Mouse (Mus musculus) liver, embryonic 14.5 days (tissue): Measurements from ENCODE around the gene Lrp1. TPM values are rescaled to one million over a fixed set of nuclear protein-coding genes. Genes with fewer than 3 reads are reported as not detected.

Source experiments
- ATAC-seq: fragments of 200-750 bp; cut with Nextera tagmentation; 2 replicates; pipeline ENCODE4 v1.8.0; 2017; ENCODE audit warnings: moderate number of reproducible peaks, mild to moderate bottlenecking, moderate library complexity; ENCODE audit not compliant: insufficient read depth
- DNase-seq, 3 experiments: peaks; one replicate each; pipeline ENCODE4 v3.0.0-alpha.2; 2012 to 2013; ENCODE audit warnings: low read depth in 3 of 3, low spot score in 3 of 3
- H3K27ac ChIP-seq: fragments of 300-500 bp; sonication (generic); 2 replicates; pipeline ENCODE4 v1.5.1; 2014; ENCODE audit warnings: moderate library complexity, mild to moderate bottlenecking, control low read depth, inconsistent platforms
- H3K27me3 ChIP-seq: fragments of 300-500 bp; sonication (generic); 2 replicates; pipeline ENCODE4 v1.6.1; 2014; ENCODE audit warnings: mild to moderate bottlenecking, low read length, moderate library complexity; ENCODE audit not compliant: control insufficient read depth, insufficient read depth
- H3K36me3 ChIP-seq: fragments of 300-500 bp; sonication (generic); replicated peaks from 2 replicates; pipeline ENCODE4 v1.6.1; 2014; ENCODE audit warnings: low read depth; ENCODE audit not compliant: control insufficient read depth, insufficient read depth
- H3K4me1 ChIP-seq, 2 experiments: fragments of 200-500 bp in 1 of 2; fragments of 300-500 bp in 1 of 2; sonication (generic) in 1 of 2; replicated peaks; 2 replicates each; pipeline ENCODE4 v1.6.1; 2012 to 2014; ENCODE audit warnings: antibody characterized with exemption in 1 of 2, inconsistent platforms in 1 of 2, low read length in 1 of 2; ENCODE audit not compliant: control insufficient read depth in 2 of 2, insufficient read depth in 2 of 2
- H3K4me2 ChIP-seq: fragments of 300-500 bp; sonication (generic); 2 replicates; pipeline ENCODE4 v1.6.1; 2014; ENCODE audit warnings: low read depth, mild to moderate bottlenecking, control low read depth, moderate library complexity
- H3K4me3 ChIP-seq, 2 experiments: fragments of 200-500 bp in 1 of 2; fragments of 300-500 bp in 1 of 2; sonication (generic) in 1 of 2; 2 replicates each; pipeline ENCODE4 v1.5.1; 2012 to 2014; ENCODE audit warnings: low read depth in 2 of 2, low read length in 2 of 2, mild to moderate bottlenecking in 2 of 2, control low read depth in 1 of 2, inconsistent platforms in 1 of 2, moderate library complexity in 1 of 2; ENCODE audit not compliant: insufficient read depth in 1 of 2
- H3K9ac ChIP-seq: fragments of 300-500 bp; sonication (generic); replicated peaks from 2 replicates; pipeline ENCODE4 v1.6.1; 2014; ENCODE audit warnings: mild to moderate bottlenecking, control low read depth, moderate library complexity
- H3K9me3 ChIP-seq: fragments of 300-500 bp; sonication (generic); 2 replicates; pipeline ENCODE4 v1.6.1; 2016; ENCODE audit warnings: low read length, mixed read lengths; ENCODE audit not compliant: control insufficient read depth
- CTCF ChIP-seq: IDR thresholded peaks from 2 replicates; pipeline ENCODE4 v1.5.1; 2016; ENCODE audit warnings: antibody characterized with exemption, low read depth, control low read depth
- EP300 ChIP-seq: IDR thresholded peaks from 2 replicates; pipeline ENCODE4 v1.6.1; 2016; ENCODE audit warnings: antibody characterized with exemption, low read depth
- WGBS: fragments of 180-500 bp; shearing (Covaris S2); extraction: QIAGEN DNeasy Blood & Tissue Kit; methylation state at CpG from one replicate; pipeline ENCODE4 v1.1.7; 2014; ENCODE audit not compliant: insufficient replicate concordance; 5-methylcytosine and 5-hydroxymethylcytosine counted together
- polyA plus RNA-seq, 2 experiments: library from polyadenylated mRNA; depleted of rRNA in 1 of 2; stranded (reverse) in 1 of 2; unstranded in 1 of 2; fragments of >200 nt; fragmentation: Nextera tagmentation in 1 of 2; extraction: Ambion mirVana in 1 of 2; gene quantifications; 2 replicates each; pipeline versions ENCODE4 v1.2.1 to v1.2.3; 2012 to 2014

Lrp1 gene
- polyA plus RNA-seq, 2 experiments = 13.2 to 18.2 TPM

DNA sequence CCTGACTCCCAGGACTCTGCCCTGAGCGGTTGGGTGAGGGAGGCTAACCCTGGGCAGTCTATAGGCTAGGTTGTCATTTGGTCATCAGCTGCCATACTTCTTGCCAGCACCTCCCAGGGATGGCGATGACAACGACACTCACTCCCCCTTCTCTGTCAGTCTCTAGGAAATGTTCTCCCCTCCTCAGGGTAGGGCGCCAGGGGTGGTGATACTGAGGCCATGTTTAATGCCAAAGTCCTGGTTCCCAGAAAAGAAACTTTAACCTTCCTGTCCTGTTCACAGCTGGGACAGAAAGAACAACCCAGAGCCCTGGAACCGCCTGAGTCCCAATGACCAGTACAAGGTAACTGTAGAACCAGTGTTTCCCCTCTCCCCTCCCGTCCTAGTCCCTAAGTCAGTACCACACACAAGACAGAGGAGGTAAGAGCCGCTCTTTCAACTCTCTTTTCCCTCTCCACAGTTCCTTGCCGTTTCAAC lies 104.9 kb downstream of the Lrp1 start:
- Histone ChIP-seq H3K4me3 (no peak overlapping the region), H3K27me3 (peaks cover 35% of the 10 kb centered on the region), H3K27ac (no peak overlapping the region; the same call in 1 of the 2 replicates), H3K4me2 (peak overlapping the region; percentile 44), H3K36me3 (peaks cover 36% of the 10 kb centered on the region), H3K9ac (no peak overlapping the region), H3K9me3 (no peaks in the 10 kb centered on the region), H3K4me1 (peaks cover 16 to 34% of the 10 kb centered on the region in 2 experiments)
- 28% methylated on average over 8 of the region's 8 CpGs for WGBS
- DNase-seq = no peak
- ATAC-seq = no peak
- no peak for TF ChIP-seq EP300
- no peak for TF ChIP-seq CTCF

DNA sequence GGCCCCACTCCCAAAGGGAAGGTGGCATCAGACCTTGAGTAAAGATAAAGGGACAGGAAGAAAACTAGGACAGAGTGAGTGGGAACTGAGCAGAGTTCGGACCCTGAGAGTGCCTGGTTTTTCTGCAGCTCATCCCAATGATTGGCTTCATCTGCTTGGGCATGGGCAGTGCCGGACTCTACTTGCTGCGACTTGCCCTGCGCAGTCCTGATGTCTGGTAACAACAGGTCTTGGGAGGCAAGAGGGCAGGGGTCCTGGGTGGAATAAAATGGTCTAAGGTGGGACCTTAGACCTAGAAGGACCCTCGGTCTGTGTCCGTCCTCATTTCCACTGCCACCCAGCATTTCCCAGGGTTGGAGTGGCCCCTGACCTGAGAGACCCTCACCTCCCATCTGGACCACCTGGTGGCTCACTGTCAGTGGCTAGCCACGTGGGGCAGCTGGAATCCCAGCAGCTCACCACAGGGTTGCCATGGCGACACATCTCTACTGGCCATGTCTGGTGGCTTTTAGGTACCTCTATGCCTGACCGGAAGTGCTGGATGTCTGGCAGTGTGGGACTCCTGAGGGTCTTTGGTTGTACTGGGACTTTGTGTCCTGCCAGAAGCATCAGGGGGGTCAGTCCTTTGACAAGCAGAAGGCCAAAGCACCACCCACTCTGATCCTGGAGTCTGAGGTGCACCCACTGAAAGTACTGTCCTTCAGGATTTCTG lies 105.5 kb downstream of the Lrp1 start:
- H3K4me3 ChIP-seq = peak overlapping the region in 1 of 2 experiments; percentile 3; a peak in 1 of 4 replicates
- peaks cover 41% of the 10 kb centered on the region for H3K27me3 ChIP-seq
- no peaks in the 10 kb centered on the region for H3K9me3 ChIP-seq
- no peak overlapping the region for H3K9ac ChIP-seq
- 34% methylated on average over 9 of the region's 9 CpGs for WGBS
- TF ChIP-seq CTCF = no peak
- TF ChIP-seq EP300 = no peak
- ATAC-seq = no peak
- no peak overlapping the region; the same call in none of the 2 replicates for H3K4me2 ChIP-seq
- H3K4me1 ChIP-seq = peaks cover 13 to 28% of the 10 kb centered on the region in 2 experiments
- no peak overlapping the region for H3K27ac ChIP-seq
- DNase-seq = no peak
- peaks cover 33% of the 10 kb centered on the region for H3K36me3 ChIP-seq

DNA sequence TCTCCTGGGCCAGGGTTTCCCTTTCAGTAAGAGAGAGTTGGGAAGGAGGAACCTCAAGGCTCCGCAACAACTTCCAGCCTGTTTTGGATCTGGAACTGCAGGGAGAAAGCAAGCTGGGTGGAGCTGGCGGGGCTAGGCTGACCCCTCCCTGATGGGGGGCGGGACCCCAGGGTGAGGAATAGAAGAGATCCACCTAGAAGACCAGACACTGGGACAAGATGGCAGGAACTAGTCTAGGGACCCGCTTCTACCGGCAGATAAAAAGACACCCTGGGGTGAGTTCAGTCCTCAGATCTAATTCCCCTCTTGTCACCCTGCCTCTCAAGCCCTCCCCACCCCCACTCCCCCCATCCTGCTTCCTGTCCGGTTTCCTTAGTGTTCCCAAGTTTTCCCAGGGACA lies 106.2 kb downstream of the Lrp1 start, which contains the start of gene Ndufa4l2:
TSS of gene Ndufa4l2 (plus strand) at position 204 of the 400 bp plus-strand sequence.
- ATAC-seq = no peak
- Histone ChIP-seq H3K4me3 (peak within 1 kb of the TSS in 1 of 2 experiments; percentile 3; a peak in 1 of 4 replicates), H3K9ac (no peak within 1 kb of the TSS), H3K27ac (no peak within 1 kb of the TSS), H3K36me3 (peaks cover 26% of the 10 kb centered on the region), H3K4me1 (peaks cover 13 to 28% of the 10 kb centered on the region in 2 experiments), H3K4me2 (peak within 1 kb of the TSS; percentile 71), H3K9me3 (no peaks in the 10 kb centered on the region), H3K27me3 (peaks cover 48% of the 10 kb centered on the region)
- no peak for DNase-seq
- WGBS = 6% methylated on average over 6 of the region's 6 CpGs
- TF ChIP-seq EP300 (no peak), CTCF (no peak)

DNA sequence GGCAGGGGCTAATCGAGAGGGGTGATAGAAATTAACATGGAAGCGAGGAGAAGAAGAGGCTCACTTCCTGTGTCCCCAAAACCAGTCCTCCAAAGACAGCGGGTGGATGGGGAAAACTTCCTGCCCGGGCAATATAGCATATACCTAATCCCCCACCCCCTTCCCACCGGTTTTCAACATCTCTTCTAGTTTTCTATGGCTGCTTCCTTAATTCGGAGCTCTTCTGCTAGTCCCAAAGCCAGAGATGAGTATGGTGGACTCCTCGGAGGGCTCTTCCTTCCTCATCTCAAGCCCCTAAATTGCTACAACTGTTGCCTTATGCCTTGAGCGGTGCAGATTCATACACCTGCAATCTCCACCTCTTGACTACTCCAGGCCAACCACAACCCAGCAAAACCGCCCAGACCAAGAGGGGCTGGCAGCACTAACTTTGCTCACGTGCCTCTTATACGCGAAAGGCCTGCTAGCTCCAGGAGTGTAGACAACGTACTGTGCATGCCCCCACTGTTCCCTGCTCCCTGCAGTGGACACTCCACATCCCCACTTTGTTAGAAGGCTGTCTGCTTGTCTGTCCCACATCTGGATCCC lies 106.7 kb downstream of the Lrp1 start:
- TF ChIP-seq CTCF (no peak), EP300 (no peak)
- Histone ChIP-seq H3K36me3 (peaks cover 22% of the 10 kb centered on the region), H3K4me1 (peaks cover 13 to 28% of the 10 kb centered on the region in 2 experiments), H3K4me3 (no peak overlapping the region), H3K9me3 (no peaks in the 10 kb centered on the region), H3K4me2 (peak overlapping the region; percentile 71), H3K27ac (no peak overlapping the region), H3K27me3 (peaks cover 54% of the 10 kb centered on the region), H3K9ac (no peak overlapping the region)
- 8% methylated on average over 13 of the region's 13 CpGs for WGBS
- no peak for ATAC-seq
- DNase-seq = no peak

DNA sequence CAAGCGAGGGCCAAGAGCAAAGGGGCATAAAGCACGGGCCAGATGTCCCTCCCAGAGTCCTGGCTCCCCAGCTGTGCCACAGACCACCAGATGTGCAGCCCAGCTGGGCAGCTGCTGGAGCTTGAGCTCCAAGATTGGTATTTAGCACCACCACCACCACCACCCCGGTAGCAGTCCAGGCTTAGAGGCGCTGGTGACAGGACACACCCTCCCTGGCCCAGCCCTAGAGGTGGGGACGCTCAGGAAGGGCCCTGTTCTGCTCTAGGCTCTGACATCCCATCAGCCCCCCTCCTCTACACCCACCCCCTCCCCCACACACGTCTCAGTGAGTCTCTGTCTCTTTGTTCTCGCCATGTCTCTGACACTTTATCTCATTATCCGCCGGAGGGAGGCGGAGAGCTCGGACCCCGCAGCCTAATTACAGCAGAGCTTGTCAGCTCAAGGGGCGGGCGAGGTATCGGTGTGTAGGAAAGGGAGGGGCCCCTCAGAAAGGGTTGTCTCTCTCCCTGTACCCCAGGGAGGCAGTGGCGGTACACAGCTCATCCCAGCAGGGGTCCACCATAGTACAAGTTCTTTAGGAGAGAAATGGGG lies 107.4 kb downstream of the Lrp1 start:
- ATAC-seq (peak; percentile 50), DNase-seq (no peak)
- TF ChIP-seq EP300 (no peak), CTCF (no peak)

More for the DNA sequence above, 107.4 kb downstream of the Lrp1 start:
- 0% methylated on average over 16 of the region's 16 CpGs for WGBS
- Histone ChIP-seq H3K36me3 (peaks cover 16% of the 10 kb centered on the region), H3K4me1 (peaks cover 13 to 28% of the 10 kb centered on the region in 2 experiments), H3K9ac (peak overlapping the region; percentile 44), H3K4me3 (peak overlapping the region in 1 of 2 experiments; percentile 36; a peak in 2 of 4 replicates), H3K27ac (no peak overlapping the region), H3K27me3 (peaks cover 60% of the 10 kb centered on the region), H3K9me3 (no peaks in the 10 kb centered on the region), H3K4me2 (peak overlapping the region; percentile 71)
